Mouse (Mus musculus): Measurements from ENCODE around the gene Otulin. TPM values are rescaled to one million over a fixed set of nuclear protein-coding genes. Genes with fewer than 3 reads are reported as not detected.

Otulin gene
- total and polyA plus RNA-seq, 2 experiments, result 29.7 to 58.0 TPM

GRCm38 (mm10) chr15:27583042-27583441, 47.5 kb downstream of the Otulin start:
- TF ChIP-seq POLR2A (IDR thresholded peaks at IDR 0.05; ENCODE audit: extremely low read depth, insufficient read depth, low read length) (no peak), CTCF (IDR thresholded peaks at IDR 0.05; ENCODE audit: low read depth, low read length) (peak; percentile 66)
- Histone ChIP-seq H3K27me3 (ENCODE audit: control insufficient read depth, insufficient read depth, low read length) (no peaks in the 10 kb centered on the region), H3K27ac (replicated peaks; ENCODE audit: insufficient read depth, low read depth, low read length) (no peak overlapping the region), H3K4me3 (ENCODE audit: insufficient read depth, low read depth, low read length) (no peak overlapping the region), H3K36me3 (ENCODE audit: control insufficient read depth, insufficient read depth, low read length) (peaks cover 2% of the 10 kb centered on the region; the same call in 1 of the 2 replicates), H3K4me1 (ENCODE audit: control insufficient read depth, insufficient read depth, low read length) (peaks cover 11% of the 10 kb centered on the region), H3K79me2 (ENCODE audit: control insufficient read depth, insufficient read depth, low read length) (no peaks in the 10 kb centered on the region; the same call in 1 of the 2 replicates), H3K9ac (ENCODE audit: low read depth, low read length) (no peak overlapping the region)
- DNase-seq (ENCODE audit: extremely low read depth, low read depth, low spot score), result peak; percentile 41
- 84% methylated on average over 4 of the region's 4 CpGs for WGBS

- peaks cover 11% of the 10 kb centered on the region for H3K4me1 ChIP-seq (ENCODE audit: control insufficient read depth, insufficient read depth, low read length)
- TF ChIP-seq CTCF (IDR thresholded peaks at IDR 0.05; ENCODE audit: low read depth, low read length) (no peak; the same call in 1 of the 2 replicates), POLR2A (IDR thresholded peaks at IDR 0.05; ENCODE audit: extremely low read depth, insufficient read depth, low read length) (no peak)
- DNase-seq (ENCODE audit: extremely low read depth, low read depth, low spot score), result peak; percentile 24
- H3K27ac ChIP-seq (replicated peaks; ENCODE audit: insufficient read depth, low read depth, low read length), result no peak overlapping the region
- peaks cover 2% of the 10 kb centered on the region; the same call in 1 of the 2 replicates for H3K36me3 ChIP-seq (ENCODE audit: control insufficient read depth, insufficient read depth, low read length)
- no peaks in the 10 kb centered on the region for H3K27me3 ChIP-seq (ENCODE audit: control insufficient read depth, insufficient read depth, low read length)
- 98% methylated on average over 3 of the region's 3 CpGs for WGBS
- H3K4me3 ChIP-seq (ENCODE audit: insufficient read depth, low read depth, low read length), result no peak overlapping the region
- H3K79me2 ChIP-seq (ENCODE audit: control insufficient read depth, insufficient read depth, low read length), result no peaks in the 10 kb centered on the region; the same call in 1 of the 2 replicates
- no peak overlapping the region for H3K9ac ChIP-seq (ENCODE audit: low read depth, low read length)
Observed at GRCm38 (mm10) chr15:27582428-27582827, 48.1 kb downstream of the Otulin start.

- H3K27me3 ChIP-seq (ENCODE audit: control insufficient read depth, insufficient read depth, low read length), result no peaks in the 10 kb centered on the region
- H3K36me3 ChIP-seq (ENCODE audit: control insufficient read depth, insufficient read depth, low read length), result peaks cover 2% of the 10 kb centered on the region; the same call in 1 of the 2 replicates
- no peaks in the 10 kb centered on the region; the same call in 1 of the 2 replicates for H3K79me2 ChIP-seq (ENCODE audit: control insufficient read depth, insufficient read depth, low read length)
- H3K9ac ChIP-seq (ENCODE audit: low read depth, low read length), result no peak overlapping the region
- WGBS, result 90% methylated on average over 3 of the region's 3 CpGs
- no peak for DNase-seq (ENCODE audit: extremely low read depth, low read depth, low spot score)
- H3K27ac ChIP-seq (replicated peaks; ENCODE audit: insufficient read depth, low read depth, low read length), result no peak overlapping the region
- H3K4me1 ChIP-seq (ENCODE audit: control insufficient read depth, insufficient read depth, low read length), result peaks cover 10% of the 10 kb centered on the region
- TF ChIP-seq CTCF (IDR thresholded peaks at IDR 0.05; ENCODE audit: low read depth, low read length), result no peak
- no peak for TF ChIP-seq POLR2A (IDR thresholded peaks at IDR 0.05; ENCODE audit: extremely low read depth, insufficient read depth, low read length)
- no peak overlapping the region for H3K4me3 ChIP-seq (ENCODE audit: insufficient read depth, low read depth, low read length)
Observed at GRCm38 (mm10) chr15:27581640-27582039, 48.9 kb downstream of the Otulin start.

- Histone ChIP-seq H3K9ac (ENCODE audit: low read depth, low read length) (no peak overlapping the region), H3K27me3 (ENCODE audit: control insufficient read depth, insufficient read depth, low read length) (no peaks in the 10 kb centered on the region), H3K27ac (replicated peaks; ENCODE audit: insufficient read depth, low read depth, low read length) (no peak overlapping the region), H3K79me2 (ENCODE audit: control insufficient read depth, insufficient read depth, low read length) (no peaks in the 10 kb centered on the region; the same call in 1 of the 2 replicates), H3K4me1 (ENCODE audit: control insufficient read depth, insufficient read depth, low read length) (0 out of 2 replicates have a peak, but pooled peaks cover 3% of the 10 kb centered on the region), H3K4me3 (ENCODE audit: insufficient read depth, low read depth, low read length) (no peak overlapping the region), H3K36me3 (ENCODE audit: control insufficient read depth, insufficient read depth, low read length) (peaks cover 2% of the 10 kb centered on the region; the same call in 1 of the 2 replicates)
- no peak for DNase-seq (ENCODE audit: extremely low read depth, low read depth, low spot score)
- 94% methylated on average over 2 of the region's 2 CpGs for WGBS
- TF ChIP-seq POLR2A (IDR thresholded peaks at IDR 0.05; ENCODE audit: extremely low read depth, insufficient read depth, low read length) (no peak), CTCF (IDR thresholded peaks at IDR 0.05; ENCODE audit: low read depth, low read length) (no peak)
Observed at GRCm38 (mm10) chr15:27580771-27581170, 49.7 kb downstream of the Otulin start.

GRCm38 (mm10) chr15:27579853-27580252, 50.6 kb downstream of the Otulin start:
- H3K4me3 ChIP-seq (ENCODE audit: insufficient read depth, low read depth, low read length), result no peak overlapping the region
- no peak overlapping the region for H3K9ac ChIP-seq (ENCODE audit: low read depth, low read length)
- H3K27me3 ChIP-seq (ENCODE audit: control insufficient read depth, insufficient read depth, low read length), result no peaks in the 10 kb centered on the region
- no peaks in the 10 kb centered on the region for H3K4me1 ChIP-seq (ENCODE audit: control insufficient read depth, insufficient read depth, low read length)
- no peak for DNase-seq (ENCODE audit: extremely low read depth, low read depth, low spot score)
- H3K36me3 ChIP-seq (ENCODE audit: control insufficient read depth, insufficient read depth, low read length), result peaks cover 2% of the 10 kb centered on the region; the same call in 1 of the 2 replicates
- H3K79me2 ChIP-seq (ENCODE audit: control insufficient read depth, insufficient read depth, low read length), result no peaks in the 10 kb centered on the region; the same call in 1 of the 2 replicates
- TF ChIP-seq POLR2A (IDR thresholded peaks at IDR 0.05; ENCODE audit: extremely low read depth, insufficient read depth, low read length) (no peak), CTCF (IDR thresholded peaks at IDR 0.05; ENCODE audit: low read depth, low read length) (no peak)
- WGBS, result 74% methylated on average over 2 of the region's 2 CpGs
- no peak overlapping the region for H3K27ac ChIP-seq (replicated peaks; ENCODE audit: insufficient read depth, low read depth, low read length)

- 95% methylated on average over 6 of the region's 6 CpGs for WGBS
Observed at GRCm38 (mm10) chr15:27578918-27579317, 51.6 kb downstream of the Otulin start.

More at GRCm38 (mm10) chr15:27578918-27579317, 51.6 kb downstream of the Otulin start:
- Histone ChIP-seq H3K9ac (ENCODE audit: low read depth, low read length) (no peak overlapping the region), H3K4me1 (ENCODE audit: control insufficient read depth, insufficient read depth, low read length) (no peaks in the 10 kb centered on the region), H3K36me3 (ENCODE audit: control insufficient read depth, insufficient read depth, low read length) (peaks cover 2% of the 10 kb centered on the region; the same call in 1 of the 2 replicates), H3K27me3 (ENCODE audit: control insufficient read depth, insufficient read depth, low read length) (no peaks in the 10 kb centered on the region), H3K4me3 (ENCODE audit: insufficient read depth, low read depth, low read length) (no peak overlapping the region), H3K27ac (replicated peaks; ENCODE audit: insufficient read depth, low read depth, low read length) (no peak overlapping the region), H3K79me2 (ENCODE audit: control insufficient read depth, insufficient read depth, low read length) (no peaks in the 10 kb centered on the region; the same call in 1 of the 2 replicates)
- TF ChIP-seq POLR2A (IDR thresholded peaks at IDR 0.05; ENCODE audit: extremely low read depth, insufficient read depth, low read length), result no peak
- no peak for DNase-seq (ENCODE audit: extremely low read depth, low read depth, low spot score)

All from liver, adult 2 months (tissue).